ENCODE assay signal across 8 mouse cellular contexts in genomic region chr3:22077657-22078475, GRCm38 (mm10). TPM values are rescaled to one million over a fixed set of nuclear protein-coding genes. Genes with fewer than 3 reads are reported as not detected.
DNase-seq lines count a peak whose midpoint lies in the region; ATAC-seq and TF ChIP-seq lines count a peak whose summit lies in the region.

No protein-coding gene starts in this region.

- peak; percentile 92 for DNase-seq in heart, adult 11 months
- DNase-seq in heart, postnatal 25 days (ENCODE audit: low spot score), result no peak
- peak; percentile 72 for DNase-seq in brain, adult 2 months (ENCODE audit: low read depth, low spot score)
- DNase-seq in midbrain, postnatal 0 days (ENCODE audit: low spot score), result peak; percentile 44

- WGBS in forebrain, embryonic 13.5 days, result 2% methylated on average over 9 of the region's 9 CpGs
- 2% methylated on average over 9 of the region's 9 CpGs for WGBS in hindbrain, embryonic 16.5 days
- WGBS in limb, embryonic 13.5 days, result 2% methylated on average over 9 of the region's 9 CpGs
- WGBS in midbrain, postnatal 0 days, result 5% methylated on average over 9 of the region's 9 CpGs

- H3K4me3 ChIP-seq in forebrain, embryonic 13.5 days, result peak overlapping the region; percentile 93
- H3K4me3 ChIP-seq in hindbrain, embryonic 16.5 days (ENCODE audit: low read length), result peak overlapping the region; percentile 92
- peak overlapping the region; percentile 90 for H3K4me3 ChIP-seq in limb, embryonic 13.5 days
- peak overlapping the region; percentile 95 for H3K4me3 ChIP-seq in midbrain, postnatal 0 days (ENCODE audit: low read depth, low read length)

- H3K36me3 ChIP-seq in forebrain, embryonic 13.5 days (ENCODE audit: poor library complexity, severe bottlenecking), result peaks cover 5% of the 10 kb centered on the region; the same call in 1 of the 2 replicates
- H3K36me3 ChIP-seq in hindbrain, embryonic 16.5 days (ENCODE audit: control insufficient read depth, insufficient read depth, low read length), result no peaks in the 10 kb centered on the region
- H3K36me3 ChIP-seq in limb, embryonic 13.5 days, result peaks cover 8% of the 10 kb centered on the region; the same call in 1 of the 2 replicates
- no peaks in the 10 kb centered on the region for H3K36me3 ChIP-seq in midbrain, postnatal 0 days (ENCODE audit: insufficient read depth, low read length)

- H3K9ac ChIP-seq in forebrain, embryonic 13.5 days, result peak overlapping the region; percentile 92
- H3K9ac ChIP-seq in hindbrain, embryonic 16.5 days (ENCODE audit: low read depth, low read length), result peak overlapping the region; percentile 31; the same call in 1 of the 2 replicates
- H3K9ac ChIP-seq in limb, embryonic 13.5 days, result peak overlapping the region; percentile 96
- peak overlapping the region; percentile 36; the same call in 1 of the 2 replicates for H3K9ac ChIP-seq in midbrain, postnatal 0 days (replicated peaks; ENCODE audit: low read length, poor library complexity, severe bottlenecking)

- no peak overlapping the region for H3K27ac ChIP-seq in forebrain, embryonic 13.5 days
- no peak overlapping the region; the same call in 1 of the 2 replicates for H3K27ac ChIP-seq in hindbrain, embryonic 16.5 days (ENCODE audit: low read depth, low read length)
- peak overlapping the region; percentile 99 for H3K27ac ChIP-seq in limb, embryonic 13.5 days
- H3K27ac ChIP-seq in midbrain, postnatal 0 days (ENCODE audit: low read depth, low read length), result no peak overlapping the region

- no peak for ATAC-seq in forebrain, embryonic 13.5 days
- ATAC-seq in hindbrain, embryonic 16.5 days, result no peak
- no peak for ATAC-seq in limb, embryonic 13.5 days (ENCODE audit: low FRiP score, low read depth)
- no peak for ATAC-seq in midbrain, postnatal 0 days (ENCODE audit: low FRiP score)
- ATAC-seq in frontal cortex, adult (ENCODE audit: low TSS enrichment), result no peak

- no peak for TF ChIP-seq CTCF in midbrain, postnatal 0 days (IDR thresholded peaks at IDR 0.05)

- H3K27me3 ChIP-seq in forebrain, embryonic 13.5 days, result no peaks in the 10 kb centered on the region
- H3K27me3 ChIP-seq in hindbrain, embryonic 16.5 days (replicated peaks; ENCODE audit: control insufficient read depth, insufficient read depth, low read length), result no peaks in the 10 kb centered on the region
- no peaks in the 10 kb centered on the region for H3K27me3 ChIP-seq in limb, embryonic 13.5 days
- H3K27me3 ChIP-seq in midbrain, postnatal 0 days (ENCODE audit: insufficient read depth, low read length), result no peaks in the 10 kb centered on the region

- H3K4me2 ChIP-seq in forebrain, embryonic 13.5 days, result peak overlapping the region; percentile 67
- H3K4me2 ChIP-seq in hindbrain, embryonic 16.5 days (ENCODE audit: low read length), result peak overlapping the region; percentile 67
- peak overlapping the region; percentile 63 for H3K4me2 ChIP-seq in limb, embryonic 13.5 days (replicated peaks)
- H3K4me2 ChIP-seq in midbrain, postnatal 0 days (ENCODE audit: low read depth, low read length, poor library complexity, severe bottlenecking), result peak overlapping the region; percentile 69

- no peaks in the 10 kb centered on the region for H3K9me3 ChIP-seq in forebrain, embryonic 13.5 days (replicated peaks)
- no peaks in the 10 kb centered on the region for H3K9me3 ChIP-seq in hindbrain, embryonic 16.5 days (ENCODE audit: control insufficient read depth, low read length)
- H3K9me3 ChIP-seq in limb, embryonic 13.5 days, result no peaks in the 10 kb centered on the region
- no peaks in the 10 kb centered on the region for H3K9me3 ChIP-seq in midbrain, postnatal 0 days (ENCODE audit: low read length)

- peaks cover 33% of the 10 kb centered on the region for H3K4me1 ChIP-seq in forebrain, embryonic 13.5 days
- peaks cover 28% of the 10 kb centered on the region for H3K4me1 ChIP-seq in hindbrain, embryonic 16.5 days (ENCODE audit: control insufficient read depth, insufficient read depth, low read depth, low read length)
- peaks cover 34% of the 10 kb centered on the region for H3K4me1 ChIP-seq in limb, embryonic 13.5 days
- H3K4me1 ChIP-seq in midbrain, postnatal 0 days (ENCODE audit: insufficient read depth, low read length), result peaks cover 15% of the 10 kb centered on the region; the same call in 1 of the 2 replicates

- intact Hi-C loops in heart, postnatal 25 days (cut with DNase I), result loop anchor here (2.0 to 10.0 kb wide), 7 partner anchors 64 to 1423 kb away; no protein-coding TSS in a partner anchor

RNA-seq across cellular contexts. Expression of gene Tbl1xr1, which starts 1.4 kb away (rescaled TPM):
- 10 to 100 TPM; 69.1 to 81.3 TPM for total RNA-seq in heart, postnatal 25 days (2021)
- polyA plus RNA-seq in forebrain, embryonic 13.5 days (2015; fragmentation: Nextera tagmentation; extraction: Ambion mirVana), result 18.0 and 22.8 TPM in 2 replicates
- polyA plus RNA-seq in hindbrain, embryonic 16.5 days (2015; fragmentation: Nextera tagmentation; extraction: Ambion mirVana), result 10.2 and 13.1 TPM in 2 replicates
- 24.0 and 28.0 TPM in 2 replicates for polyA plus RNA-seq in limb, embryonic 13.5 days (2015; fragmentation: Nextera tagmentation; extraction: Ambion mirVana)
- 29.3 and 39.2 TPM in 2 replicates for total RNA-seq in midbrain, postnatal 0 days (2014; rRNA removed)
- polyA plus RNA-seq in midbrain, postnatal 0 days (2015; fragmentation: Nextera tagmentation; extraction: Ambion mirVana), result 11.6 and 12.7 TPM in 2 replicates

Comparison
In these comparisons a context has a peak if more than half of its experiments do, and no peak if none do; other contexts are left out.
1. H3K9ac ChIP-seq: peak in every context shown above with its lines; median percentile 96 in limb, embryonic 13.5 days; 92 in forebrain, embryonic 13.5 days; 36 in midbrain, postnatal 0 days; 31 in hindbrain, embryonic 16.5 days.